Mouse (Mus musculus): ENCODE measurements at regions not wholly inside any gene's neighbourhood (a gene's known extent, or its start where the extent isn't known, plus 50 kb on each side); places are given as distances from the start of the nearest gene placed in this dataset.

- no peak overlapping the region for H3K27ac ChIP-seq (ENCODE audit: insufficient read depth, low read depth)
- TF ChIP-seq JUN (IDR thresholded peaks at IDR 0.05; ENCODE audit: insufficient read depth, low read depth, low read length) (no peak), GABPA (IDR thresholded peaks at IDR 0.05; ENCODE audit: insufficient replicate concordance, low read depth, low read length) (no peak), NELFE (IDR thresholded peaks at IDR 0.05; ENCODE audit: low read depth, low read length) (no peak), MEF2A (IDR thresholded peaks at IDR 0.05; ENCODE audit: borderline replicate concordance, low read depth, low read length) (no peak), KAT2A (IDR thresholded peaks at IDR 0.05; ENCODE audit: insufficient replicate concordance, low read length) (no peak), MAZ (IDR thresholded peaks at IDR 0.05; ENCODE audit: low read depth, low read length) (no peak), USF1 (IDR thresholded peaks at IDR 0.05; ENCODE audit: low read depth, low read length) (no peak), ELF1 (IDR thresholded peaks at IDR 0.05; ENCODE audit: low read depth, low read length) (no peak), CTCF (conservative IDR thresholded peaks at IDR 0.05 in 1 of 2, IDR thresholded peaks at IDR 0.05 in 1 of 2; ENCODE audit: low read depth in 2 of 2, low read length in 2 of 2) (no peak)
- DNase-seq (ENCODE audit: extremely low read depth) = no peak
- no peaks in the 10 kb centered on the region for H3K79me2 ChIP-seq (replicated peaks; ENCODE audit: control insufficient read depth, extremely low read depth, insufficient read depth, poor library complexity, severe bottlenecking)
- no peaks in the 10 kb centered on the region for H3K36me3 ChIP-seq (replicated peaks in 1 of 2; ENCODE audit: control insufficient read depth in 1 of 2, insufficient read depth in 1 of 2, low read length in 1 of 2)
- dilution Hi-C loops (cut with MboI; ENCODE audit: extremely low pct_ligation_motif_present, extremely low pct_unique_long_range_greater_than_20kb, low sequenced_read_pairs) = no loop called here
- H3K27me3 ChIP-seq (replicated peaks) = no peaks in the 10 kb centered on the region
- H3K4me1 ChIP-seq (ENCODE audit: control insufficient read depth in 1 of 2, insufficient read depth in 2 of 2) = no peaks in the 10 kb centered on the region
- no peak overlapping the region for H3K4me3 ChIP-seq (replicated peaks in 1 of 3; ENCODE audit: low read depth in 2 of 3, low read length in 2 of 3, poor library complexity in 1 of 3)
- H3K9ac ChIP-seq (ENCODE audit: insufficient read depth, low read depth) = no peak overlapping the region
- H3K9me3 ChIP-seq (replicated peaks; ENCODE audit: low read length) = no peaks in the 10 kb centered on the region
- no peak overlapping the region for H3K4me2 ChIP-seq (ENCODE audit: insufficient read depth, low read depth, poor library complexity, severe bottlenecking)
- in situ Hi-C loops (cut with MboI; ENCODE audit: low pct_ligation_motif_present, low pct_unique_long_range_greater_than_20kb, low sequenced_read_pairs) = no loop called here
Observed at GRCm38 (mm10) chr15:61927385-61928120, 1004.7 kb upstream of the A1bg start.

GRCm38 (mm10) chr15:61920041-61920440 lies 997.2 kb upstream of the A1bg start:
- Histone ChIP-seq H3K27ac (ENCODE audit: insufficient read depth, low read depth) (no peak overlapping the region), H3K4me2 (ENCODE audit: insufficient read depth, low read depth, poor library complexity, severe bottlenecking) (no peak overlapping the region), H3K27me3 (replicated peaks) (no peaks in the 10 kb centered on the region), H3K9me3 (replicated peaks; ENCODE audit: low read length) (no peaks in the 10 kb centered on the region), H3K4me3 (replicated peaks in 1 of 3; ENCODE audit: low read depth in 2 of 3, low read length in 2 of 3, poor library complexity in 1 of 3) (no peak overlapping the region), H3K4me1 (ENCODE audit: control insufficient read depth in 1 of 2, insufficient read depth in 2 of 2) (peaks cover 3 to 5% of the 10 kb centered on the region in 2 experiments; a peak in 2 of 4 replicates), H3K79me2 (replicated peaks; ENCODE audit: control insufficient read depth, extremely low read depth, insufficient read depth, poor library complexity, severe bottlenecking) (no peaks in the 10 kb centered on the region), H3K9ac (ENCODE audit: insufficient read depth, low read depth) (no peak overlapping the region), H3K36me3 (replicated peaks in 1 of 2; ENCODE audit: control insufficient read depth in 1 of 2, insufficient read depth in 1 of 2, low read length in 1 of 2) (no peaks in the 10 kb centered on the region)
- dilution Hi-C loops (cut with MboI; ENCODE audit: extremely low pct_ligation_motif_present, extremely low pct_unique_long_range_greater_than_20kb, low sequenced_read_pairs) (no loop called here), in situ Hi-C loops (cut with MboI; ENCODE audit: low pct_ligation_motif_present, low pct_unique_long_range_greater_than_20kb, low sequenced_read_pairs) (loop anchor here (5.0 kb wide), 1 partner anchor 787 kb away; no protein-coding TSS in a partner anchor)
- TF ChIP-seq KAT2A (IDR thresholded peaks at IDR 0.05; ENCODE audit: insufficient replicate concordance, low read length) (no peak), TCF12 (IDR thresholded peaks at IDR 0.05; ENCODE audit: low read depth, low read length) (no peak), POLR2AphosphoS2 (IDR thresholded peaks at IDR 0.05; ENCODE audit: low read depth, low read length) (no peak), BHLHE40 (IDR thresholded peaks at IDR 0.05; ENCODE audit: low read depth, low read length) (no peak), CHD1 (IDR thresholded peaks at IDR 0.05; ENCODE audit: low read depth, low read length) (no peak), USF1 (IDR thresholded peaks at IDR 0.05; ENCODE audit: low read depth, low read length) (no peak), ZKSCAN1 (IDR thresholded peaks at IDR 0.05; ENCODE audit: borderline replicate concordance, low read depth, low read length) (no peak), TBP (conservative IDR thresholded peaks at IDR 0.05; ENCODE audit: low read depth, low read length) (no peak), JUN (IDR thresholded peaks at IDR 0.05; ENCODE audit: insufficient read depth, low read depth, low read length) (no peak), ELF1 (IDR thresholded peaks at IDR 0.05; ENCODE audit: low read depth, low read length) (no peak), JUND (conservative IDR thresholded peaks at IDR 0.05; ENCODE audit: low read depth, low read length) (no peak), MYC (IDR thresholded peaks at IDR 0.05; ENCODE audit: low read depth, low read length) (no peak), UBTF (IDR thresholded peaks at IDR 0.05; ENCODE audit: low read depth, low read length) (no peak), GABPA (IDR thresholded peaks at IDR 0.05; ENCODE audit: insufficient replicate concordance, low read depth, low read length) (no peak), E2F4 (IDR thresholded peaks at IDR 0.05; ENCODE audit: insufficient replicate concordance, low read depth, low read length) (no peak)
- no peak for DNase-seq (ENCODE audit: extremely low read depth)

Data from CH12.LX (cell line).